Mouse (Mus musculus) hindbrain, embryonic 12.5 days (tissue): ENCODE results near the gene Pnma1. TPM values are rescaled to one million over a fixed set of nuclear protein-coding genes. Genes with fewer than 3 reads are reported as not detected.
A peak's percentile ranks its signal among the peaks of the same experiment; 100 is the strongest.

Source experiments
- ATAC-seq: fragments of 200-750 bp; cut with Nextera tagmentation; 2 replicates; pipeline ENCODE4 v1.8.0; 2017; ENCODE audit warnings: moderate TSS enrichment; ENCODE audit not compliant: low FRiP score
- H3K27ac ChIP-seq: fragments of 300-500 bp; sonication (generic); 2 replicates; pipeline ENCODE4 v1.5.1; 2016; ENCODE audit warnings: mild to moderate bottlenecking
- H3K27me3 ChIP-seq: fragments of 300-500 bp; sonication (generic); 2 replicates; pipeline ENCODE4 v1.6.1; 2016; ENCODE audit warnings: mild to moderate bottlenecking
- H3K36me3 ChIP-seq: fragments of 300-500 bp; sonication (generic); 2 replicates; pipeline ENCODE4 v1.6.1; 2016; ENCODE audit warnings: mild to moderate bottlenecking
- H3K4me1 ChIP-seq: fragments of 300-500 bp; sonication (generic); 2 replicates; pipeline ENCODE4 v1.6.1; 2016
- H3K4me2 ChIP-seq: fragments of 300-500 bp; sonication (generic); replicated peaks from 2 replicates; pipeline ENCODE4 v1.6.1; 2016; ENCODE audit warnings: mild to moderate bottlenecking
- H3K4me3 ChIP-seq: fragments of 300-500 bp; sonication (generic); 2 replicates; pipeline ENCODE4 v1.5.1; 2016; ENCODE audit warnings: mild to moderate bottlenecking
- H3K9ac ChIP-seq: fragments of 300-500 bp; sonication (generic); 2 replicates; pipeline ENCODE4 v1.6.1; 2016; ENCODE audit warnings: mild to moderate bottlenecking, moderate library complexity
- H3K9me3 ChIP-seq: fragments of 300-500 bp; sonication (generic); replicated peaks from 2 replicates; pipeline ENCODE4 v1.6.1; 2016; ENCODE audit warnings: mild to moderate bottlenecking
- WGBS: fragments of 180-500 bp; shearing (Covaris S2); methylation state at CpG from one replicate; pipeline ENCODE4 v1.1.7; 2016; 5-methylcytosine and 5-hydroxymethylcytosine counted together
- polyA plus RNA-seq: library from polyadenylated mRNA; unstranded; fragments of >200 nt; fragmentation: Nextera tagmentation; extraction: Ambion mirVana; gene quantifications from 2 replicates; pipeline ENCODE4 v1.2.1, GENCODE M21; 2016

The Pnma1 gene
- polyA plus RNA-seq, 1 experiment from 2014 or later = 3.8 TPM

GRCm38 (mm10) chr12:84176126-84176769 is 28.0 kb upstream of the Pnma1 start:
- WGBS = 6% methylated on average over 13 of the region's 13 CpGs
- Histone ChIP-seq H3K36me3 (peaks cover 24% of the 10 kb centered on the region), H3K27me3 (no peaks in the 10 kb centered on the region), H3K4me3 (peak overlapping the region; percentile 39), H3K4me2 (peak overlapping the region; percentile 66), H3K9ac (peak overlapping the region; percentile 76), H3K9me3 (no peaks in the 10 kb centered on the region), H3K27ac (peak overlapping the region; percentile 89), H3K4me1 (peaks cover 53% of the 10 kb centered on the region)
- ATAC-seq = no peak; the same call in 1 of the 2 replicates

- ATAC-seq = peak; percentile 70
- peak overlapping the region; percentile 39 for H3K4me3 ChIP-seq
- peaks cover 30% of the 10 kb centered on the region for H3K36me3 ChIP-seq
- peak overlapping the region; percentile 66 for H3K4me2 ChIP-seq
- no peaks in the 10 kb centered on the region for H3K9me3 ChIP-seq
- peak overlapping the region; percentile 89 for H3K27ac ChIP-seq
- WGBS = under 1% methylated on average over 20 of the region's 20 CpGs
- H3K4me1 ChIP-seq = peaks cover 47% of the 10 kb centered on the region
- no peaks in the 10 kb centered on the region for H3K27me3 ChIP-seq
- H3K9ac ChIP-seq = peak overlapping the region; percentile 76
Measured at GRCm38 (mm10) chr12:84175659-84176061, 27.4 kb upstream of the Pnma1 start.

- Histone ChIP-seq H3K9ac (no peak overlapping the region), H3K4me2 (no peak overlapping the region; the same call in 1 of the 2 replicates), H3K27ac (peak overlapping the region; percentile 89), H3K4me3 (no peak overlapping the region), H3K27me3 (no peaks in the 10 kb centered on the region), H3K36me3 (peaks cover 30% of the 10 kb centered on the region), H3K9me3 (no peaks in the 10 kb centered on the region), H3K4me1 (peaks cover 39% of the 10 kb centered on the region)
- no peak for ATAC-seq
- WGBS = 84% methylated on average over 6 of the region's 6 CpGs
Measured at GRCm38 (mm10) chr12:84174871-84175270, 26.6 kb upstream of the Pnma1 start.

- H3K36me3 ChIP-seq = peaks cover 30% of the 10 kb centered on the region
- H3K27ac ChIP-seq = peak overlapping the region; percentile 89; the same call in 1 of the 2 replicates
- no peaks in the 10 kb centered on the region for H3K9me3 ChIP-seq
- no peaks in the 10 kb centered on the region for H3K27me3 ChIP-seq
- H3K4me3 ChIP-seq = no peak overlapping the region
- no peak overlapping the region for H3K9ac ChIP-seq
- ATAC-seq = no peak
- H3K4me1 ChIP-seq = peaks cover 38% of the 10 kb centered on the region
- H3K4me2 ChIP-seq = no peak overlapping the region
- 79% methylated on average over 9 of the region's 9 CpGs for WGBS
Measured at GRCm38 (mm10) chr12:84174190-84174811, 26.0 kb upstream of the Pnma1 start.

GRCm38 (mm10) chr12:84173309-84173915 is 25.1 kb upstream of the Pnma1 start:
- ATAC-seq = no peak
- H3K27me3 ChIP-seq = no peaks in the 10 kb centered on the region
- no peak overlapping the region for H3K4me3 ChIP-seq
- H3K9me3 ChIP-seq = no peaks in the 10 kb centered on the region
- H3K4me2 ChIP-seq = no peak overlapping the region
- H3K27ac ChIP-seq = no peak overlapping the region
- WGBS = 94% methylated on average over 13 of the region's 13 CpGs
- no peak overlapping the region for H3K9ac ChIP-seq
- H3K4me1 ChIP-seq = peaks cover 34% of the 10 kb centered on the region
- peaks cover 30% of the 10 kb centered on the region for H3K36me3 ChIP-seq

- peaks cover 29% of the 10 kb centered on the region for H3K4me1 ChIP-seq
- no peak overlapping the region for H3K4me3 ChIP-seq
- no peak overlapping the region for H3K9ac ChIP-seq
- H3K27ac ChIP-seq = no peak overlapping the region
- no peaks in the 10 kb centered on the region for H3K9me3 ChIP-seq
- no peaks in the 10 kb centered on the region for H3K27me3 ChIP-seq
- peaks cover 30% of the 10 kb centered on the region for H3K36me3 ChIP-seq
- WGBS = 92% methylated on average over 17 of the region's 17 CpGs
- ATAC-seq = no peak
- H3K4me2 ChIP-seq = no peak overlapping the region
Measured at GRCm38 (mm10) chr12:84172862-84173261, 24.6 kb upstream of the Pnma1 start.

- WGBS = 96% methylated on average over 3 of the region's 3 CpGs
Measured at GRCm38 (mm10) chr12:84172216-84172615, 23.9 kb upstream of the Pnma1 start.

GRCm38 (mm10) chr12:84170610-84171009 is 22.3 kb upstream of the Pnma1 start:
- Histone ChIP-seq H3K27ac (no peak overlapping the region), H3K4me2 (no peak overlapping the region), H3K36me3 (peaks cover 34% of the 10 kb centered on the region), H3K9me3 (no peaks in the 10 kb centered on the region), H3K27me3 (no peaks in the 10 kb centered on the region), H3K4me3 (no peak overlapping the region), H3K9ac (no peak overlapping the region), H3K4me1 (peaks cover 6% of the 10 kb centered on the region)
- no peak for ATAC-seq
- WGBS = 92% methylated on average over 10 of the region's 10 CpGs

More at GRCm38 (mm10) chr12:84172216-84172615, 23.9 kb upstream of the Pnma1 start:
- H3K27ac ChIP-seq = no peak overlapping the region
- peaks cover 30% of the 10 kb centered on the region for H3K36me3 ChIP-seq
- H3K4me1 ChIP-seq = peaks cover 22% of the 10 kb centered on the region
- no peak overlapping the region for H3K4me3 ChIP-seq
- no peaks in the 10 kb centered on the region for H3K9me3 ChIP-seq
- no peak for ATAC-seq
- H3K4me2 ChIP-seq = no peak overlapping the region
- no peaks in the 10 kb centered on the region for H3K27me3 ChIP-seq
- no peak overlapping the region for H3K9ac ChIP-seq

GRCm38 (mm10) chr12:84165631-84166373 is 17.5 kb upstream of the Pnma1 start:
- Histone ChIP-seq H3K27ac (no peak overlapping the region), H3K9ac (no peak overlapping the region), H3K27me3 (no peaks in the 10 kb centered on the region), H3K4me2 (no peak overlapping the region), H3K36me3 (peaks cover 10% of the 10 kb centered on the region), H3K4me1 (no peaks in the 10 kb centered on the region; the same call in 1 of the 2 replicates), H3K9me3 (no peaks in the 10 kb centered on the region), H3K4me3 (no peak overlapping the region)
- ATAC-seq = no peak
- 66% methylated on average over 8 of the region's 8 CpGs for WGBS

GRCm38 (mm10) chr12:84163586-84164110 is 15.4 kb upstream of the Pnma1 start:
- Histone ChIP-seq H3K4me1 (no peaks in the 10 kb centered on the region; the same call in 1 of the 2 replicates), H3K4me2 (no peak overlapping the region), H3K27me3 (no peaks in the 10 kb centered on the region), H3K4me3 (no peak overlapping the region), H3K36me3 (peaks cover 28% of the 10 kb centered on the region), H3K9ac (no peak overlapping the region), H3K27ac (no peak overlapping the region), H3K9me3 (no peaks in the 10 kb centered on the region)
- WGBS = 72% methylated on average over 11 of the region's 11 CpGs
- ATAC-seq = no peak

- Histone ChIP-seq H3K27ac (no peak overlapping the region), H3K4me1 (no peaks in the 10 kb centered on the region; the same call in 1 of the 2 replicates), H3K36me3 (peaks cover 33% of the 10 kb centered on the region), H3K9ac (no peak overlapping the region), H3K27me3 (no peaks in the 10 kb centered on the region), H3K4me2 (no peak overlapping the region), H3K9me3 (no peaks in the 10 kb centered on the region), H3K4me3 (no peak overlapping the region)
- WGBS = 89% methylated on average over 9 of the region's 9 CpGs
- ATAC-seq = no peak
Measured at GRCm38 (mm10) chr12:84163133-84163532, 14.8 kb upstream of the Pnma1 start.
